Comparison of ENCODE assay signal across 10 mouse cellular contexts in genomic region chr15:97350528-97350927, GRCm38 (mm10).
DNase-seq lines count a peak whose midpoint lies in the region; ATAC-seq and TF ChIP-seq lines count a peak whose summit lies in the region.
"Had no signal": no experiment of that assay in that cellular context is flagged by ENCODE, and none has a peak within 500 bp of the region (broad histone marks: within the 10 kb centered on the region; RNA-seq: fewer than 3 reads in every experiment).

No protein-coding gene starts in this region.

- no peak overlapping the region for H3K9ac ChIP-seq in MEL (ENCODE audit: control insufficient read depth, low read depth, low read length, poor library complexity, severe bottlenecking)
- no peak overlapping the region for H3K9ac ChIP-seq in liver, postnatal 0 days (replicated peaks)
- no peak overlapping the region for H3K9ac ChIP-seq in forebrain, embryonic 12.5 days

- peaks cover 17 to 24% of the 10 kb centered on the region in 2 experiments for H3K4me1 ChIP-seq in MEL (ENCODE audit: control insufficient read depth in 1 of 2, insufficient read depth in 2 of 2, low read length in 2 of 2)
- peaks cover 7% of the 10 kb centered on the region for H3K4me1 ChIP-seq in liver, postnatal 0 days (ENCODE audit: insufficient read depth)
- H3K4me1 ChIP-seq in forebrain, embryonic 12.5 days, result no peaks in the 10 kb centered on the region

- peak in 1 of 2 experiments; percentile 46; a peak in 1 of 4 replicates for TF ChIP-seq EP300 in MEL (IDR thresholded peaks at IDR 0.05; ENCODE audit: low read depth in 1 of 2, low read length in 2 of 2)
- TF ChIP-seq EP300 in liver, postnatal 0 days (IDR thresholded peaks at IDR 0.05; ENCODE audit: low read depth), result no peak

- H3K9me3 ChIP-seq in MEL (replicated peaks; ENCODE audit: insufficient read depth, low read length), result no peaks in the 10 kb centered on the region
- H3K9me3 ChIP-seq in liver, postnatal 0 days (ENCODE audit: low read length), result no peaks in the 10 kb centered on the region
- H3K9me3 ChIP-seq in forebrain, embryonic 12.5 days, result no peaks in the 10 kb centered on the region

- intact Hi-C loops in left cerebral cortex, adult 2 months (cut with DNase I), result no loop called here

- no peaks in the 10 kb centered on the region for H3K79me2 ChIP-seq in MEL (ENCODE audit: control insufficient read depth, insufficient read depth, low read length, poor library complexity)

- peaks cover 0 to 25% of the 10 kb centered on the region in 2 experiments; a peak in 2 of 4 replicates for H3K36me3 ChIP-seq in MEL (ENCODE audit: control insufficient read depth in 1 of 2, insufficient read depth in 2 of 2, low read length in 2 of 2)
- no peaks in the 10 kb centered on the region for H3K36me3 ChIP-seq in liver, postnatal 0 days (replicated peaks; ENCODE audit: insufficient read depth, low read length)
- H3K36me3 ChIP-seq in forebrain, embryonic 12.5 days (replicated peaks), result no peaks in the 10 kb centered on the region

- no peak for TF ChIP-seq RAD21 in MEL (IDR thresholded peaks at IDR 0.05; ENCODE audit: low read depth, low read length)

- H3K4me3 ChIP-seq in left cerebral cortex, adult 2 months, result no peak overlapping the region
- H3K4me3 ChIP-seq in MEL (ENCODE audit: control insufficient read depth in 1 of 2, insufficient read depth in 1 of 2, low read depth in 2 of 2, low read length in 2 of 2), result no peak overlapping the region
- no peak overlapping the region for H3K4me3 ChIP-seq in liver, postnatal 0 days (ENCODE audit: low read depth, low read length)
- H3K4me3 ChIP-seq in forebrain, embryonic 12.5 days (replicated peaks), result no peak overlapping the region

- peak overlapping the region; percentile 8; the same call in 1 of the 2 replicates for H3K27ac ChIP-seq in left cerebral cortex, adult 2 months
- H3K27ac ChIP-seq in MEL (ENCODE audit: control insufficient read depth, low read depth, low read length), result peak overlapping the region; percentile 73
- H3K27ac ChIP-seq in liver, postnatal 0 days (ENCODE audit: low read depth), result 0 out of 2 replicates have a peak overlapping the region, but pooled peaks have one; percentile 17
- H3K27ac ChIP-seq in forebrain, embryonic 12.5 days, result no peak overlapping the region

- TF ChIP-seq POLR2A in MEL (IDR thresholded peaks at IDR 0.05; ENCODE audit: control insufficient read depth in 1 of 2, insufficient read depth in 1 of 2, low read depth in 1 of 2, low read length in 2 of 2, poor library complexity in 1 of 2), result no peak; a peak in 1 of 4 replicates

- no peak for TF ChIP-seq CTCF in left cerebral cortex, adult 2 months (IDR thresholded peaks at IDR 0.05)
- no peak for TF ChIP-seq CTCF in MEL (IDR thresholded peaks at IDR 0.05 in 2 of 3, conservative IDR thresholded peaks at IDR 0.05 in 1 of 3; ENCODE audit: control insufficient read depth in 1 of 3, insufficient read depth in 1 of 3, low read depth in 2 of 3, low read length in 3 of 3, poor library complexity in 1 of 3, severe bottlenecking in 1 of 3)
- TF ChIP-seq CTCF in liver, postnatal 0 days (IDR thresholded peaks at IDR 0.05; ENCODE audit: low read depth), result no peak

- H3K4me2 ChIP-seq in liver, postnatal 0 days (ENCODE audit: low read depth, low read length), result no peak overlapping the region
- no peak overlapping the region for H3K4me2 ChIP-seq in forebrain, embryonic 12.5 days

- WGBS in liver, postnatal 0 days (ENCODE audit: insufficient replicate concordance), result 36% methylated on average over 4 of the region's 4 CpGs
- 88% methylated on average over 4 of the region's 4 CpGs for WGBS in forebrain, embryonic 12.5 days

- peak; percentile 31 for ATAC-seq in CD4-positive, CD25-positive, alpha-beta regulatory T cell, adult 4 months
- peak; percentile 49 for ATAC-seq in liver, postnatal 0 days
- ATAC-seq in forebrain, embryonic 12.5 days (ENCODE audit: low FRiP score), result no peak
- ATAC-seq: forebrain, embryonic 14.5 days; hindbrain, embryonic 16.5 days had no signal

- no peaks in the 10 kb centered on the region for H3K27me3 ChIP-seq in MEL (ENCODE audit: control insufficient read depth in 1 of 2, insufficient read depth in 2 of 2, low read length in 2 of 2)
- no peaks in the 10 kb centered on the region for H3K27me3 ChIP-seq in liver, postnatal 0 days (ENCODE audit: insufficient read depth, low read length)
- no peaks in the 10 kb centered on the region for H3K27me3 ChIP-seq in forebrain, embryonic 12.5 days

- DNase-seq in left cerebral cortex, adult 2 months (ENCODE audit: extremely low spot score in 1 of 2, low spot score in 2 of 2), result no peak
- no peak for DNase-seq in left cerebral cortex, adult 8-10 months (ENCODE audit: low spot score in 2 of 2)
- peak; percentile 76 for DNase-seq in MEL (ENCODE audit: low read depth, low spot score)
- DNase-seq in liver, postnatal 0 days, result no peak
- DNase-seq in kidney, adult 18-20 months, result no peak
- DNase-seq: thymus, adult 18-20 months had no signal

TF ChIP-seq in MEL, 35 proteins besides CTCF, POLR2A, EP300 and RAD21:
- TF ChIP-seq ZMIZ1 (IDR thresholded peaks at IDR 0.05; ENCODE audit: low read depth, low read length) (no peak), ZNF384 (IDR thresholded peaks at IDR 0.05; ENCODE audit: low read depth, low read length) (no peak), SIN3A (IDR thresholded peaks at IDR 0.05; ENCODE audit: low read length) (peak; percentile 41; the same call in 1 of the 2 replicates), MYC (IDR thresholded peaks at IDR 0.05; ENCODE audit: low read depth, low read length) (peak; percentile 23; the same call in 1 of the 2 replicates), CHD1 (IDR thresholded peaks at IDR 0.05; ENCODE audit: low read depth, low read length) (peak; percentile 66; the same call in 1 of the 2 replicates), JUND (IDR thresholded peaks at IDR 0.05; ENCODE audit: low read depth, low read length) (no peak), E2F4 (IDR thresholded peaks at IDR 0.05; ENCODE audit: borderline replicate concordance, low read depth, low read length) (no peak), MEF2A (IDR thresholded peaks at IDR 0.05; ENCODE audit: extremely low read depth, insufficient replicate concordance, low read depth, low read length, poor library complexity, severe bottlenecking) (no peak), MAX (IDR thresholded peaks at IDR 0.05; ENCODE audit: low read length) (peak; percentile 80), HCFC1 (IDR thresholded peaks at IDR 0.05; ENCODE audit: low read depth, low read length) (0 out of 2 replicates have a peak, but pooled peaks have one; percentile 35), USF1 (IDR thresholded peaks at IDR 0.05; ENCODE audit: low read depth, low read length) (peak; percentile 83), MYB (IDR thresholded peaks at IDR 0.05; ENCODE audit: low read depth, low read length) (no peak), TCF12 (IDR thresholded peaks at IDR 0.05; ENCODE audit: low read depth, low read length) (peak; percentile 42; the same call in 1 of the 2 replicates)
